Mouse (Mus musculus) cerebellum, postnatal 14 days (tissue): Measurements from ENCODE around the gene Aifm3.
A peak's percentile ranks its signal among the peaks of the same experiment; 100 is the strongest.
"Not testable (repeated sequence)": the region's sequence is repeated elsewhere in the genome, so short reads cannot be mapped to it uniquely, and the experiment has no call there.

Source experiments
- DNase-seq, 2 experiments: peaks; one replicate each; pipeline ENCODE4 v3.0.0; 2021; ENCODE audit warnings: mixed read lengths in 2 of 2

Gene Aifm3

GRCm38 (mm10) chr16:17499249-17499883, 10.0 kb downstream of the Aifm3 start:
- peak; percentile 61 to 73 for DNase-seq

GRCm38 (mm10) chr16:17502681-17503080, 13.3 kb downstream of the Aifm3 start:
- no peak for DNase-seq

GRCm38 (mm10) chr16:17507018-17507552, 17.7 kb downstream of the Aifm3 start:
- no peak for DNase-seq

- not testable (repeated sequence) for DNase-seq
Observed at GRCm38 (mm10) chr16:17508031-17508430, 18.6 kb downstream of the Aifm3 start.

- DNase-seq: peak; percentile 91 to 94
Observed at GRCm38 (mm10) chr16:17508546-17509239, 19.3 kb downstream of the Aifm3 start, which contains the start of gene Lztr1. Gene Lztr1 (plus strand): TSS chr16:17508688.

- no peak for DNase-seq
Observed at GRCm38 (mm10) chr16:17509240-17509597, 19.8 kb downstream of the Aifm3 start.

GRCm38 (mm10) chr16:17510143-17510542, 20.7 kb downstream of the Aifm3 start:
- no peak for DNase-seq

- DNase-seq: no peak
Observed at GRCm38 (mm10) chr16:17510686-17511085, 21.3 kb downstream of the Aifm3 start.

- peak; percentile 55 to 62 for DNase-seq
Observed at GRCm38 (mm10) chr16:17511431-17511830, 22.0 kb downstream of the Aifm3 start.

- no peak for DNase-seq
Observed at GRCm38 (mm10) chr16:17518910-17519309, 29.5 kb downstream of the Aifm3 start.

- no peak for DNase-seq
Observed at GRCm38 (mm10) chr16:17524156-17524555, 34.7 kb downstream of the Aifm3 start.

GRCm38 (mm10) chr16:17525524-17525923, 36.1 kb downstream of the Aifm3 start:
- DNase-seq: no peak

- no peak for DNase-seq
Observed at GRCm38 (mm10) chr16:17526223-17526622, 36.8 kb downstream of the Aifm3 start.

- DNase-seq: no peak
Observed at GRCm38 (mm10) chr16:17527606-17528005, 38.2 kb downstream of the Aifm3 start.

GRCm38 (mm10) chr16:17528276-17528675, 38.9 kb downstream of the Aifm3 start:
- no peak for DNase-seq

GRCm38 (mm10) chr16:17529981-17530586, 40.7 kb downstream of the Aifm3 start:
- DNase-seq: peak in 1 of 2 experiments; percentile 43

GRCm38 (mm10) chr16:17530640-17531288, 41.4 kb downstream of the Aifm3 start, which contains the start of gene Thap7:
Gene Thap7 (minus strand): TSS chr16:17531136.
- peak; percentile 97 to 98 for DNase-seq

GRCm38 (mm10) chr16:17532271-17532670, 42.9 kb downstream of the Aifm3 start:
- DNase-seq: peak; percentile 62 to 63

- DNase-seq: no peak
Observed at GRCm38 (mm10) chr16:17532676-17533329, 43.4 kb downstream of the Aifm3 start.

GRCm38 (mm10) chr16:17536584-17536983, 47.2 kb downstream of the Aifm3 start:
- peak; percentile 49 to 55 for DNase-seq

- DNase-seq: no peak
Observed at GRCm38 (mm10) chr16:17542632-17543031, 53.2 kb downstream of the Aifm3 start.

GRCm38 (mm10) chr16:17552837-17553236, 63.4 kb downstream of the Aifm3 start:
- no peak for DNase-seq
